Mouse (Mus musculus) testis, adult 2 months (tissue): ENCODE results near the gene Neurl1a.

ENCODE experiments used
- CTCF ChIP-seq: fragments of 200-500 bp; IDR thresholded peaks from 2 replicates; pipeline ENCODE4 v1.5.1; 2012; ENCODE audit warnings: low read depth, mild to moderate bottlenecking, inconsistent platforms, low read length, moderate library complexity; ENCODE audit not compliant: control insufficient read depth, insufficient read depth, insufficient replicate concordance
- POLR2A ChIP-seq: fragments of 200-500 bp; IDR thresholded peaks from 2 replicates; pipeline ENCODE4 v1.6.1; 2012; ENCODE audit warnings: low read depth, mild to moderate bottlenecking, inconsistent platforms, low read length, moderate library complexity; ENCODE audit not compliant: control insufficient read depth

GRCm38 (mm10) chr19:47224743-47225142 is 46.1 kb downstream of the Neurl1a start:
- no peak for TF ChIP-seq POLR2A
- TF ChIP-seq CTCF = no peak
